Mouse (Mus musculus): ENCODE results near the gene Fbxo6. TPM values are rescaled to one million over a fixed set of nuclear protein-coding genes. Genes with fewer than 3 reads are reported as not detected.

Fbxo6 gene
- polyA plus RNA-seq, 1 experiment from 2014 or later, result 19.2 TPM

- H3K4me1 ChIP-seq (ENCODE audit: control insufficient read depth, insufficient read depth, low read length), result no peaks in the 10 kb centered on the region; the same call in 1 of the 2 replicates
- no peaks in the 10 kb centered on the region for H3K9me3 ChIP-seq (ENCODE audit: control insufficient read depth, low read length)
- ATAC-seq (ENCODE audit: low FRiP score, low TSS enrichment), result no peak
- H3K4me2 ChIP-seq (replicated peaks; ENCODE audit: low read depth, low read length), result no peak overlapping the region
- 5% methylated on average over 10 of the region's 10 CpGs for WGBS
- no peak overlapping the region for H3K27ac ChIP-seq (ENCODE audit: low read depth, low read length)
- peaks cover 68% of the 10 kb centered on the region for H3K27me3 ChIP-seq (ENCODE audit: control insufficient read depth, insufficient read depth, low read length)
- 0 out of 2 replicates have a peak overlapping the region, but pooled peaks have one; percentile 3 for H3K4me3 ChIP-seq (ENCODE audit: low read length)
- no peaks in the 10 kb centered on the region for H3K36me3 ChIP-seq (ENCODE audit: control insufficient read depth, insufficient read depth, low read length)
- no peak overlapping the region for H3K9ac ChIP-seq (ENCODE audit: low read depth, low read length)
These were observed 14.5 kb upstream of the Fbxo6 start for GRCm38 (mm10) chr4:148166431-148166830.

DNA sequence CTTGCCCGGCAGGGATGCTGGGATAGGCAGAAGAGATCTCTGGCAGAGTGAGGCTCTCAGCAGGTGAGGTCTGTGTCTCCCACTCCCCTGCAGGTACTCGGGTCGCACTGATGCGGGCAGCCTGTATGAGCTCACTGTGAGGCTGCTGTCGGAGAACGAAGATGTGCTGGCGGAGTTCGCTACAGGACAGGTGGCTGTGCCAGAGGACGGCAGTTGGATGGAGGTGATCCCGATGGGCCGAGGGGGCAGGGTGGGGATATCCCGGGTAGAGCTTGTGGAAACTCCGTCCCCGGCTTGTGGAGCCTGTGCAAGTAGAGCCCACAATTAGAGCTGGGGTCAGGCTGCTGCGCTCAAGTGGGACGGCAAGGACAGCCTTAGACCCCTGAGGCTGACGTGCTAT, 13.6 kb upstream of the Fbxo6 start:
- Histone ChIP-seq H3K36me3 (ENCODE audit: control insufficient read depth, insufficient read depth, low read length) (no peaks in the 10 kb centered on the region), H3K9me3 (ENCODE audit: control insufficient read depth, low read length) (no peaks in the 10 kb centered on the region), H3K4me2 (replicated peaks; ENCODE audit: low read depth, low read length) (no peak overlapping the region), H3K4me1 (ENCODE audit: control insufficient read depth, insufficient read depth, low read length) (no peaks in the 10 kb centered on the region; the same call in none of the 2 replicates), H3K9ac (ENCODE audit: low read depth, low read length) (no peak overlapping the region), H3K27me3 (ENCODE audit: control insufficient read depth, insufficient read depth, low read length) (peaks cover 73% of the 10 kb centered on the region), H3K27ac (ENCODE audit: low read depth, low read length) (no peak overlapping the region), H3K4me3 (ENCODE audit: low read length) (no peak overlapping the region)
- WGBS, result 3% methylated on average over 17 of the region's 17 CpGs
- no peak for ATAC-seq (ENCODE audit: low FRiP score, low TSS enrichment)

- Histone ChIP-seq H3K27me3 (ENCODE audit: control insufficient read depth, insufficient read depth, low read length) (peaks cover 69% of the 10 kb centered on the region), H3K4me2 (replicated peaks; ENCODE audit: low read depth, low read length) (peak overlapping the region; percentile 41; the same call in 1 of the 2 replicates), H3K9ac (ENCODE audit: low read depth, low read length) (no peak overlapping the region), H3K9me3 (ENCODE audit: control insufficient read depth, low read length) (no peaks in the 10 kb centered on the region), H3K27ac (ENCODE audit: low read depth, low read length) (no peak overlapping the region), H3K4me1 (ENCODE audit: control insufficient read depth, insufficient read depth, low read length) (no peaks in the 10 kb centered on the region; the same call in none of the 2 replicates), H3K4me3 (ENCODE audit: low read length) (0 out of 2 replicates have a peak overlapping the region, but pooled peaks have one; percentile 24), H3K36me3 (ENCODE audit: control insufficient read depth, insufficient read depth, low read length) (no peaks in the 10 kb centered on the region)
- WGBS, result 2% methylated on average over 16 of the region's 16 CpGs
- no peak for ATAC-seq (ENCODE audit: low FRiP score, low TSS enrichment)
These were observed 12.5 kb upstream of the Fbxo6 start for GRCm38 (mm10) chr4:148164461-148164860.

DNA sequence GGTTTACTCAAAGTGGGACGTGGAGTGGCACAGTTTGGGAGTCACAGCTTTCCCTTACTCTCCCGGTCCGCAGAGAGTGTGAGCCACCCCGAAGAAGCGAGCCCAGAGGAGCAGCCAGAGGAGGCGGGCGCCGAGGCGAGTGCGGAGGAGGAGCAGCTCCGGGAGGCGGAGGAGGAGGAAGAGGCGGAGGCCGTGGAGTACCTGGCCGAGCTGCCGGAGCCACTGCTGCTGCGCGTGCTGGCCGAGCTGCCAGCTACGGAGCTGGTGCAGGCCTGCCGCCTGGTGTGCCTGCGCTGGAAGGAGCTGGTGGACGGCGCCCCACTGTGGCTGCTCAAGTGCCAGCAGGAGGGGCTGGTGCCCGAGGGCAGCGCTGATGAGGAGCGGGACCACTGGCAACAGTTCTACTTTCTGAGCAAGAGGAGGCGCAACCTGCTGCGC, 12.1 kb upstream of the Fbxo6 start:
- peak; percentile 38; the same call in 1 of the 2 replicates for ATAC-seq (ENCODE audit: low FRiP score, low TSS enrichment)
- no peaks in the 10 kb centered on the region; the same call in none of the 2 replicates for H3K4me1 ChIP-seq (ENCODE audit: control insufficient read depth, insufficient read depth, low read length)
- WGBS, result under 1% methylated on average over 29 of the region's 29 CpGs
- no peak overlapping the region for H3K27ac ChIP-seq (ENCODE audit: low read depth, low read length)
- H3K4me2 ChIP-seq (replicated peaks; ENCODE audit: low read depth, low read length), result peak overlapping the region; percentile 41
- H3K4me3 ChIP-seq (ENCODE audit: low read length), result peak overlapping the region; percentile 24
- no peaks in the 10 kb centered on the region for H3K36me3 ChIP-seq (ENCODE audit: control insufficient read depth, insufficient read depth, low read length)
- no peaks in the 10 kb centered on the region for H3K9me3 ChIP-seq (ENCODE audit: control insufficient read depth, low read length)
- peaks cover 67% of the 10 kb centered on the region for H3K27me3 ChIP-seq (ENCODE audit: control insufficient read depth, insufficient read depth, low read length)
- H3K9ac ChIP-seq (ENCODE audit: low read depth, low read length), result no peak overlapping the region; the same call in 1 of the 2 replicates

DNA sequence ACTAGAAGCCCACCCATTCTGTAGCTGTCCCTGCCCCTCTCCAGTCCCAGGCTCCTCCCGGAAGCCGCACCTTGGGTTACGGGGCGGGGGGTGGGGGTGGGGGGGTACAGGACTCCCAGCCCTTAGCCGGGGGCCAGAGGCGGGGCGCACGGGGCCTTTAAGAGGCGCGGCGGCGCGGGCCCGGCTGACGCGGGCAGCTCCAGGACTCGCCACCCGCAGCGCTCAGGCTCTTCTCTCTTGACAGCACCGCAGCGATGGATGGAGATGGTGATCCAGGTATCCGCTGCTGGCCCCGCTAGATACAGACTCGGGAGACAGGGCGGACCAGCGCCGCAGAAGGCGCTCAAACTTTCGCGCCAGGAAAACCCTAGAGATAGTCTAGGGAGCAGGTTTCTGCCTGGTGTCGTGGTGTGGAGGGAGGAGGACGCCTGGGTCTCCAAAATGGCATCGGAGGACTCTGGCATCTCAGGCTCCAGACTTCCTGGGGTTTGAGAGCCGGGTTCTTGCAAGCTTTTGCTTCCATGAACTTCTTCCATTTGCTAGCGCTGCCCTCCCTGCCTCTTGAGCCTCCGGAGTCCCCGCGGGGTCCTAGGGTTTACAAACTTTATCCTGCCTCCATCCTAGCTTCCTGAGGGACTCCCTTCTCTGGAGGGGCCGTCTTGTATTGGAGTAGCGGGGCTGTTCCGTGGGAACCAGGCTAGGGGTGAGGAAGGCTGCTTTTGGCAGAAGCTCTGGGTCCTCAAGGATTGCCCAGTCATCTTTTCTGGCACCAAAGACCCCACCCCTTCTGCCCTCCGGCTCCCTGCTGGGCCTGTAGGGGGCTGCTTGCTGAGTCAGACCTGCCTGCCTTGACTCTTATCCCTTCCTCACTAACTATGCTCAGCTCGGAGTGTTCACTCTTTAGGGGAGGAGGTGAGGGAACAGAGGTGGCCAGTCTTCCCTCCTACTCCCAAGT, 8.8 kb upstream of the Fbxo6 start, which contains the start of the genes Fbxo44 and Fbxo2:
Fbxo44 (minus strand) TSS at position 47 of the 955 bp plus-strand sequence.
Fbxo2 (plus strand) TSS at position 186 of the 955 bp plus-strand sequence.
- H3K4me3 ChIP-seq (ENCODE audit: low read length), result peak within 1 kb of the TSS; percentile 56
- peaks cover 5% of the 10 kb centered on the region for H3K4me1 ChIP-seq (ENCODE audit: control insufficient read depth, insufficient read depth, low read length)
- H3K27me3 ChIP-seq (ENCODE audit: control insufficient read depth, insufficient read depth, low read length), result peaks cover 55% of the 10 kb centered on the region
- peak; percentile 75 for ATAC-seq (ENCODE audit: low FRiP score, low TSS enrichment)
- H3K9me3 ChIP-seq (ENCODE audit: control insufficient read depth, low read length), result no peaks in the 10 kb centered on the region
- H3K4me2 ChIP-seq (replicated peaks; ENCODE audit: low read depth, low read length), result peak within 1 kb of the TSS; percentile 97
- peak within 1 kb of the TSS; percentile 67 for H3K9ac ChIP-seq (ENCODE audit: low read depth, low read length)
- H3K27ac ChIP-seq (ENCODE audit: low read depth, low read length), result no peak within 1 kb of the TSS
- WGBS, result under 1% methylated on average over 43 of the region's 43 CpGs
- H3K36me3 ChIP-seq (ENCODE audit: control insufficient read depth, insufficient read depth, low read length), result no peaks in the 10 kb centered on the region

- no peak overlapping the region for H3K27ac ChIP-seq (ENCODE audit: low read depth, low read length)
- peak overlapping the region; percentile 67 for H3K9ac ChIP-seq (ENCODE audit: low read depth, low read length)
- H3K4me2 ChIP-seq (replicated peaks; ENCODE audit: low read depth, low read length), result peak overlapping the region; percentile 97
- peaks cover 46% of the 10 kb centered on the region for H3K27me3 ChIP-seq (ENCODE audit: control insufficient read depth, insufficient read depth, low read length)
- no peaks in the 10 kb centered on the region for H3K36me3 ChIP-seq (ENCODE audit: control insufficient read depth, insufficient read depth, low read length)
- peak; percentile 87 for ATAC-seq (ENCODE audit: low FRiP score, low TSS enrichment)
- H3K4me3 ChIP-seq (ENCODE audit: low read length), result peak overlapping the region; percentile 56
- no peaks in the 10 kb centered on the region for H3K9me3 ChIP-seq (ENCODE audit: control insufficient read depth, low read length)
- WGBS, result under 1% methylated on average over 54 of the region's 55 CpGs
- H3K4me1 ChIP-seq (ENCODE audit: control insufficient read depth, insufficient read depth, low read length), result peaks cover 5% of the 10 kb centered on the region
These were observed 7.8 kb upstream of the Fbxo6 start for GRCm38 (mm10) chr4:148159544-148160435.

DNA sequence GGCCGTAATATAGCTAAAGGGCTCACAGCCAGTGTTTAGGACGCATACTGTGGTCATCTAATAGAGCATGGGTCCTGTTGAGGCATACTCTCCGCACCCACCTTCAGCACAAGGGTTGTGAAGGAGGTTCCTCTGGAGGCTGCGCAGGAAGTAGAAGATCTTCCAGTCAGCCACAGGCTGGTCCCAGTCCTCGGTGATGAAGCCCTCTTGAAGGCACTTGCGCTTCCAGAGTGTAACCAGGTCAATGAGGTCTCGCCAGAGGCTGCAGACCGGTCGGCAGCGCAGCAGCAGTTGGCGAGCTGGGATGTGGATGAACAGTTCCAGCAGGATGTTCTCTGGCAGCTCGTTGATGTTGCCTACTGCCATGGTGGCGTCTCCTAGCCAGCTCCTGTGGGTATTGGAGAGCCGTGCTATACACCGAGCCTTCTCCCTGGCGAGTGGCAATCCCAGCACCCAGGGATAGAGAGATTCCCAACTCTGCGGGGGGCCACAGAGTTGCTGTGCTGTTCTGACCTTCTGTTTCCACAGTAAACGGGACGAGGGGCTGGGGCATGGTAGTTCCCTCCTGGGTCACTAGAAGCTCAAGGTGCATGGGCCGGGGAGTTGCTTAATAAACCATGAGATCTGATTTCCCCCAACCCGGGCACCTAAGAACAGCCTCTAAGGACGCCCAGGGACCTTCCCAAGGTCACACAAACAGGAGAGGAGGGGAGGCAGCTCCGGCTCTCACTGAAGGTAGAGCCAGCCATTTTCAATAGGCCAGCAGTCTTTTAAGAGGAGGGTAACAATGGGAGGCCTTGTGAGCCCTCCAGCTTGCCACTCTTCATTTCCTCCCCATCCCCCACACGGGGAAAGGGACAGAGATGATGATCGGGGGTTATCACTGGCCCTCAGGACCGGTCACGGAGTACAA, 6.8 kb upstream of the Fbxo6 start:
- Histone ChIP-seq H3K9ac (ENCODE audit: low read depth, low read length) (peak overlapping the region; percentile 67), H3K27ac (ENCODE audit: low read depth, low read length) (no peak overlapping the region), H3K27me3 (ENCODE audit: control insufficient read depth, insufficient read depth, low read length) (peaks cover 36% of the 10 kb centered on the region), H3K4me3 (ENCODE audit: low read length) (peak overlapping the region; percentile 56), H3K4me1 (ENCODE audit: control insufficient read depth, insufficient read depth, low read length) (peaks cover 5% of the 10 kb centered on the region), H3K4me2 (replicated peaks; ENCODE audit: low read depth, low read length) (peak overlapping the region; percentile 97), H3K36me3 (ENCODE audit: control insufficient read depth, insufficient read depth, low read length) (peaks cover 4% of the 10 kb centered on the region; the same call in 1 of the 2 replicates), H3K9me3 (ENCODE audit: control insufficient read depth, low read length) (no peaks in the 10 kb centered on the region)
- no peak for ATAC-seq (ENCODE audit: low FRiP score, low TSS enrichment)
- WGBS, result 29% methylated on average over 27 of the region's 27 CpGs

DNA sequence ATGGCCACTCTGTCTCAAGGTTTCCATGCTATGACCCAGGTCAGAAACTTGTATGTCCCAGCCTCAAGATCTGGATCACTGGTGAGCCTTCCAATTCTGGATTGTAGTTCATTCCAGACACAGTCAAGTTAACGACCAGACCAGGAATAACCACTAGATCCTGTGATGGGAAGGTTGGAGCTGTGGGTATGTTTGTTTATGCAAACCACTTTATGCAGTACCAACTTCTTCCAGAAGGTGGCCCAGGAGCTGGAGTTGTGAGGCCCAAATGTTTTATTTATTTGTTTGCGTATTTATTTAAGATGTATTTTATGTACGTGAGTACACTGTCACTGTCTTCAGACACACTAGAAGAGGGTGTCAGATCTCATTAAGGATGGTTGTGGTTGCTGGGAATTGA, 3.0 kb upstream of the Fbxo6 start:
- ATAC-seq (ENCODE audit: low FRiP score, low TSS enrichment), result no peak
- H3K27me3 ChIP-seq (ENCODE audit: control insufficient read depth, insufficient read depth, low read length), result peaks cover 5% of the 10 kb centered on the region
- H3K36me3 ChIP-seq (ENCODE audit: control insufficient read depth, insufficient read depth, low read length), result peaks cover 4% of the 10 kb centered on the region; the same call in 1 of the 2 replicates
- 62% methylated on average over 3 of the region's 3 CpGs for WGBS
- H3K4me2 ChIP-seq (replicated peaks; ENCODE audit: low read depth, low read length), result no peak overlapping the region
- no peaks in the 10 kb centered on the region for H3K9me3 ChIP-seq (ENCODE audit: control insufficient read depth, low read length)
- H3K9ac ChIP-seq (ENCODE audit: low read depth, low read length), result no peak overlapping the region
- H3K4me3 ChIP-seq (ENCODE audit: low read length), result no peak overlapping the region
- peaks cover 5% of the 10 kb centered on the region; the same call in 1 of the 2 replicates for H3K4me1 ChIP-seq (ENCODE audit: control insufficient read depth, insufficient read depth, low read length)
- H3K27ac ChIP-seq (ENCODE audit: low read depth, low read length), result no peak overlapping the region

Measured in kidney, embryonic 14.5 days (tissue).